Mouse (Mus musculus): Measurements from ENCODE around the gene Supt6.
A peak's percentile ranks its signal among the peaks of the same experiment; 100 is the strongest.

Gene Supt6

GRCm38 (mm10) chr11:78182961-78183844 lies 62.6 kb downstream of the Supt6 start, which contains the start of gene Rpl23a:
Gene Rpl23a, minus strand, starts transcription at chr11:78183584.
- peak; percentile 98 for DNase-seq (ENCODE audit: low read depth, low spot score)

- DNase-seq (ENCODE audit: low read depth, low spot score), result no peak
Observed at GRCm38 (mm10) chr11:78182450-78182849, 63.3 kb downstream of the Supt6 start.

- DNase-seq (ENCODE audit: low read depth, low spot score), result no peak
Observed at GRCm38 (mm10) chr11:78181830-78182357, 63.9 kb downstream of the Supt6 start.

GRCm38 (mm10) chr11:78180081-78180761 lies 65.6 kb downstream of the Supt6 start:
- DNase-seq (ENCODE audit: low read depth, low spot score), result no peak

GRCm38 (mm10) chr11:78179438-78179999 lies 66.3 kb downstream of the Supt6 start:
- peak; percentile 55 for DNase-seq (ENCODE audit: low read depth, low spot score)

GRCm38 (mm10) chr11:78178859-78179437 lies 66.8 kb downstream of the Supt6 start:
- DNase-seq (ENCODE audit: low read depth, low spot score), result peak; percentile 89

- DNase-seq (ENCODE audit: low read depth, low spot score), result peak; percentile 98
Observed at GRCm38 (mm10) chr11:78177903-78178858, 67.6 kb downstream of the Supt6 start.

GRCm38 (mm10) chr11:78177437-78177836 lies 68.3 kb downstream of the Supt6 start:
- DNase-seq (ENCODE audit: low read depth, low spot score), result peak; percentile 85

- peak; percentile 61 for DNase-seq (ENCODE audit: low read depth, low spot score)
Observed at GRCm38 (mm10) chr11:78176905-78177331, 68.9 kb downstream of the Supt6 start.

GRCm38 (mm10) chr11:78176402-78176862 lies 69.4 kb downstream of the Supt6 start, which contains the start of the genes Nek8 and Tlcd1:
Gene Nek8, minus strand, starts transcription at chr11:78176675.
Gene Tlcd1, plus strand, starts transcription at chr11:78176711.
- no peak for DNase-seq (ENCODE audit: low read depth, low spot score)

- peak; percentile 97 for DNase-seq (ENCODE audit: low read depth, low spot score)
Observed at GRCm38 (mm10) chr11:78175771-78176401, 69.9 kb downstream of the Supt6 start.

- DNase-seq (ENCODE audit: low read depth, low spot score), result no peak
Observed at GRCm38 (mm10) chr11:78174506-78174905, 71.3 kb downstream of the Supt6 start.

GRCm38 (mm10) chr11:78172748-78173383 lies 72.9 kb downstream of the Supt6 start:
- no peak for DNase-seq (ENCODE audit: low read depth, low spot score)

- peak; percentile 52 for DNase-seq (ENCODE audit: low read depth, low spot score)
Observed at GRCm38 (mm10) chr11:78172034-78172747, 73.6 kb downstream of the Supt6 start.

- DNase-seq (ENCODE audit: low read depth, low spot score), result peak; percentile 40
Observed at GRCm38 (mm10) chr11:78171328-78171727, 74.5 kb downstream of the Supt6 start.

GRCm38 (mm10) chr11:78170306-78170705 lies 75.5 kb downstream of the Supt6 start:
- DNase-seq (ENCODE audit: low read depth, low spot score), result no peak

- no peak for DNase-seq (ENCODE audit: low read depth, low spot score)
Observed at GRCm38 (mm10) chr11:78168541-78169468, 77.0 kb downstream of the Supt6 start.
